Mouse (Mus musculus): ENCODE measurements at regions not wholly inside any gene's neighbourhood (a gene's known extent, or its start where the extent isn't known, plus 50 kb on each side); places are given as distances from the start of the nearest gene placed in this dataset.

DNA sequence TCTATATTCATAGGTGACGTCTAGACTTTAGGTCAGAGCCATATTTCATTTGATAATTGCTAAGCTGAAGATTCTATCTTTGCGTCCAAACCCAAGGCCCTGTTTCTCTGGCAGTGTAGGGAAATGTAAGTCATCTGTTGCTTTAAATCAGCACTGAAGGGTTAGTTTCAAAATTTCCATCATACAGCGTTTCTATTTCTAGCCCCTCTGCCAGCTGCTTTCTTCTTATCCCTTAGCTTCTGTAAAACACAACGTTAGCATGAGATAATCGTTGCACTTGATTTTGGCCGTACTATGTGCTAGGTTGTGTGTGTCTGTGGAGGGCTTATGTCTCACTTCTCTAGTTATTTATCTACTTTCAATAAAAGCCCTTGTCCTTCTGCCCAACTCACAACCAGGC lies 58.7 kb upstream of the Ntrk2 start:
- Histone ChIP-seq H3ac (ENCODE audit: control insufficient read depth, insufficient read length) (no peak overlapping the region), H3K36me3 (ENCODE audit: control insufficient read depth, insufficient read depth) (no peaks in the 10 kb centered on the region), H3K79me2 (ENCODE audit: control insufficient read depth, insufficient read depth) (no peaks in the 10 kb centered on the region), H3K4me2 (ENCODE audit: low read depth) (no peak overlapping the region), H3K27me3 (ENCODE audit: control insufficient read depth, insufficient read depth, insufficient read length) (no peaks in the 10 kb centered on the region), H3K4me3 (no peak overlapping the region)
- no peak for TF ChIP-seq CEBPB (IDR thresholded peaks at IDR 0.05; ENCODE audit: insufficient read depth, poor library complexity, severe bottlenecking)

DNA sequence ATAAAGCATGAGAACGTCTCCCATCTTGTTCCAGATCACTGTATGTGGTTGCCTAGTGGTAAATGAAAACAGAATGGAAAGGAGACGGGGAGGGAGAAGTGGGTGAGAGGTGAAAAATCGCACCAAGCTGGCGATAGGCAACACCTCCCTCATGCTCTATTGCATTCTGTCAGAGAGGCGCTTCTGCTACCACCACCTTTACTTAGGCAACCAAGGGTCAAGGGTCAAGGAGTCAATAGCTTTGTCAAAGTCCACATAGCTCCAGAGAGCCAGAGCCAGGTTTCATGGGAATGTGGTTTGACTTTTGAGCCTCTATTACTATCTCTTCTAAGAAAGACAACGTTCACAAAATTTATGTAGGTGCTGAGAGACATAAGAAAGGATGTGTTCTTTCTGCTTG lies 50.2 kb upstream of the Ntrk2 start:
- no peak overlapping the region for H3ac ChIP-seq (ENCODE audit: control insufficient read depth, insufficient read length)
- H3K4me2 ChIP-seq (ENCODE audit: low read depth) = no peak overlapping the region
- no peaks in the 10 kb centered on the region for H3K79me2 ChIP-seq (ENCODE audit: control insufficient read depth, insufficient read depth)
- no peak for TF ChIP-seq MAX (IDR thresholded peaks at IDR 0.05; ENCODE audit: low read depth)
- no peak for TF ChIP-seq USF1 (IDR thresholded peaks at IDR 0.05; ENCODE audit: low read depth)
- TF ChIP-seq MYOG (IDR thresholded peaks at IDR 0.05; ENCODE audit: control insufficient read depth in 1 of 3, insufficient read depth in 1 of 3, insufficient read length in 2 of 3, low read depth in 2 of 3) = no peak
- no peak for TF ChIP-seq TCF3 (IDR thresholded peaks at IDR 0.05; ENCODE audit: insufficient read length, low read depth)
- no peak for TF ChIP-seq REST (IDR thresholded peaks at IDR 0.05; ENCODE audit: insufficient read depth, insufficient read length)
- no peak for TF ChIP-seq CEBPB (IDR thresholded peaks at IDR 0.05; ENCODE audit: insufficient read depth, poor library complexity, severe bottlenecking)
- no peaks in the 10 kb centered on the region for H3K36me3 ChIP-seq (ENCODE audit: control insufficient read depth, insufficient read depth)
- no peaks in the 10 kb centered on the region for H3K27me3 ChIP-seq (ENCODE audit: control insufficient read depth, insufficient read depth, insufficient read length)
- no peak overlapping the region for H3K4me3 ChIP-seq
